Mouse (Mus musculus): Measurements from ENCODE around the gene Ankdd1a. TPM values are rescaled to one million over a fixed set of nuclear protein-coding genes. Genes with fewer than 3 reads are reported as not detected.

The Ankdd1a gene
- polyA plus RNA-seq, 1 experiment = not detected

DNA sequence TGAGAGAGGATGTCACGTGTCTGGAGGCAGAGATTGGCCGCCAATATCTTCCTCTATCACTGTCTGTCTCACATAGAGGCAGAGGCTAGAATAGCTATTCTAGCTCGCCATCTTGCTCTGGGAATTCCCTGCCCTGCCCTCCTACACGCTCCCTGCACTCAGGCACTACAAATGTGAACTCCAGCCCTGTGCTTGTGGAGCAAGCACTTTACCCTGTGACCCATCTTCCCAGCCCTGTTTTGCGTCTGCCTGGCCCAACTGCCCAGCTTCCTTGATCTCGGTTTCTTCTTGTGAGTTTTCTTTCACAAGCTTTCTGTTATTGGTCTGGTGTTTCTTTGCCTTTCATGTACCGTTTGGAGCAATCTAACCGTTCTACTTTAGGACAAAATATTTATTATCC is 40.8 kb downstream of the Ankdd1a start:
- no peak for TF ChIP-seq GATA1 (IDR thresholded peaks at IDR 0.05; ENCODE audit: low read length)

DNA sequence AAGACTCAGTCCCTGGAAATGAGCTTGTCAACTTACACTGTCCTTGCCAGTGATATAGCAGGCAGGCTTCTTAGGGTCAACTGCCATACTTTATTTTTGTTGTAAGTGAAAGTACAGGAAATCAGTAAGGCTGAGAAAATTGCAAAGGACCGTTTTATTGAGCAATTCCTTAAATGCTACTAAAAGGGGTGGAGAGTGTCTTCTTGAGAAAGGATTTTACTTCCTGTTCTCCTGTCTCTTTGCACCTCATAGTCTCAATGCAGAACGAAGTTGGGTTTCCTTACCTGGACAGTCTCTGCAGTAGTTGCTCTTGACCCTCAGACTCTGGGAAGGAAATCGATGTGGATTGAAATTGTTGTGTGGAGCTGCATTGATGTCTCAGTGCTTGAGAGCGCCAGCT is 47.2 kb downstream of the Ankdd1a start:
- TF ChIP-seq GATA1 (IDR thresholded peaks at IDR 0.05; ENCODE audit: low read length) = no peak

DNA sequence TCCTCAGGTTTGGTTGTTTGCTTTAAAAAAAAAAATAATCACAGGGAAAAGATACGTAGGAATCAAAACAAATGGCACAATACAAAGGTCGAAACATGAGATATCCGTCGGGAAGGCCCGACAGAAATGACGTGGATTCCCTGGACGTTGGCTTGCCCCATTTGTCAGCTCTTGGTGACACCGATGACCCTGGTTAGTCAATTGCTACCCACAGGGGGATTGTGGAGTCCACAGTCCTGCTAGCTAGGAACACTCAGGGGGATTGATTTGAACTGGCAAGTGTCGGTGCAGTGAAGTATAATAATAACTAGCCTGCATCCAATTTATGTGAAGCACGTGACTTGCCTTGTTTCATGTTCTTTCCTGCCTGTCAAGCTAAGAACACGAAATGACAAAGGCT is 52.3 kb downstream of the Ankdd1a start:
- TF ChIP-seq GATA1 (IDR thresholded peaks at IDR 0.05; ENCODE audit: low read length) = no peak

DNA sequence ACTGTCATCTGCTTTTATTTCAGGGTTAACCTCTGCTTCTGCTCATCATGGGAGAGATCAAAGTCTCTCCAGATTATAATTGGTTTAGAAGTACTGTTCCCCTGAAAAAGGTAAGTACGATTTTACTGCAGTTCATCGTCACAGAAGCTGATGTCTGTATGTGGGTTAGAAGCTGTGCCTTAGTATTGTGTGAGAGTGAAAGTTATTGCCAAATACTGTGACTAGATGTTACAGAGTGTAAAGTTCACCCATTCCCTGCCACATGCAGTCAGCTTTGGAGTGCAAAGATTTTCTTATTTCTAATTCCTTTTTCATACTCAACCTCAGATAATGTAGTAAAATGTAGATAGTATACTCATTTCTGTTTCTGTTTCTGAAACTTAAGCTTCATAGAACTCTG is 54.8 kb downstream of the Ankdd1a start:
- no peak for TF ChIP-seq GATA1 (IDR thresholded peaks at IDR 0.05; ENCODE audit: low read length)

DNA sequence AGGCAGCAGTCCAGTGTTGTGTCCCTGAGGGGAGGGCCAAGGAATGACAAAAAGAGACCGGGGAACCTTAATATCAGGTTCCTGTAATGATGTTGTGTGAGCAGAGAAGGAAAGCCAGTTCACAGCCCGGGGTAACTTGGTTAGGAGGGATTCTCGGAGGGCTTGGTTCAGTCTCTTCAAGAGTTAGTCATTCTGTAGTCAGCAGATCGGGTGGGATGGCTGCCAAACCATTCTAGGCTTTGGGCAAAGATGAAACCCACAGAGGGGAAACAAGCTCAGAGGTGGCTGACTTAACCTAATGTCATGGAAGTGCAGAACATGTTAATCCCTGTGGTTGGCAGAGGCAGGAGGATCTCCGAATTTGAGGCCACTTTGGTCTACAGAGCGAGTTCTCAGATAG is 55.8 kb downstream of the Ankdd1a start:
- TF ChIP-seq GATA1 (IDR thresholded peaks at IDR 0.05; ENCODE audit: low read length) = no peak

DNA sequence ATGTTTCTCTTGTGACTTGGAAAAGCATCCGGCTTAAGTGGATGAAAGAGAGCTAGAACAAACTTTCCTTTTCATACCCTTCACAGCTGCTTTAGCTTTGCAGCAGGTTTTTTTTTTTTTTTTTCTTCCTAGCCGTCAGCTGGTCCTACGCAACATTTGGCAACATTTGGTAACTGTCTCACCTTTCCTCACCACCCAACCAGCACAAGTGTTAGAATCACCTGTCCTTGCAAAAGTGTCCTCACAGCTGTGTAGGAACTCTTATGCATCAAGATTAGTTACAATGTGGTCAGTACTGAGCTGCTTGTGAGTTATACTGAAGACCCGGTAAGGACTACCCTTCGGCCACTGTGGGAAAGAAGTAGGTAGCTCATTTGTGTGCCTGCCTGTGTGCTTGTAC is 57.4 kb downstream of the Ankdd1a start:
- TF ChIP-seq GATA1 (IDR thresholded peaks at IDR 0.05; ENCODE audit: low read length) = no peak

DNA sequence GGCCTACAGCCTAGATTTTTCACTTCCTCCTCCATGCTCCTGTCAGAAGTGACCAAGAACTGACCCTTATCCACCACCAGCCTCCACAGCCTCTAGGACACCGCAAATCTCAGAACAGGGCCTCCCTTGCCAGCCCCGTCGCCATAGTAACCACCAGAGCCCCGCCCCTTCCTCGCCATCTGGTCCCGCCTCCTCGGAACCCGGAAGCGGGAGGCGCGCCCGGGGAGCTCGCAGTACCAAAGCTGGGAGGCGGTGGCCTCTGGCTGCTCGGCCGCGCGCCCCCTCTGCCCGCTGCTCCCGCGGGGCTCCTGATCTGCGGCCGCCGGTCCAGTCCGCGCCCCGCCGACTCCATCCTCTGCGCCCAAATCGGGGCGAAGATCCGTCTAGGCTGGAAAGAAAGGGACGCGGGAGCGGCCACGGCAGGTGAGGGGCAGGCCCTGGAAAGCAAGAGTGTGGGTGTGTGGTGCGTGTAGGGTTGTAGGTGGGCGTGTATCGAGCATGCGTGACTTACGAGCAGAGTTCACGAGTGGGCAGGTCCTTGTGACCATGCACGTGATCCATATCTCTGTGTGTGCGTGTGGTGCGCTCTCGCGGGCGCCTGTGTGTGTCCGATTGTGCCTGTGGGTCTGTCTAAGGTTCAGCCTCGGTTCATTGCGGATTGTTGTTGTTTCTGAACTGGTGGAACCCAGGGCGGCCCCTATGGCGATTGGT is 59.1 kb downstream of the Ankdd1a start, which contains the start of gene Spg21:
TSS of gene Spg21 (plus strand) at position 216 of the 711 bp plus-strand sequence.
- TF ChIP-seq GATA1 (IDR thresholded peaks at IDR 0.05; ENCODE audit: low read length) = no peak

DNA sequence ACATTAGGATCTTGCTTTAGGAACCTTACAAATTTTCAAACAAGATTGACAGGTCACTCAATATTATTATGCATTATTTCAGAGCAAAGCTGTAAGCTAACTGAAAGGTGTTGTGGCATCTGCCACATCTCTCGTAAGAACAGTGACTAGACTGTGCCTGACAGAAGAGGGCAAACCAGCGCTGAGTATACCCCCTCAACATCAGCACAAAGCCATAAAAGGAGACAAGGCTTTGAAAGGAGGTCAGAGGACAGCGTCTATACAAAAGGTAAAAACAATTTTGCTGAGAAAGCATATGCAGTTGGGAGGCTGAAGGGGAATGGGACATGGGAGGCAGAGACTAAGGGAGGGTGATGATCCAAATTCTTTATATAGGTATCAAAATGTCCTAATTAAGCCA is 59.8 kb downstream of the Ankdd1a start:
- no peak for TF ChIP-seq GATA1 (IDR thresholded peaks at IDR 0.05; ENCODE audit: low read length)

DNA sequence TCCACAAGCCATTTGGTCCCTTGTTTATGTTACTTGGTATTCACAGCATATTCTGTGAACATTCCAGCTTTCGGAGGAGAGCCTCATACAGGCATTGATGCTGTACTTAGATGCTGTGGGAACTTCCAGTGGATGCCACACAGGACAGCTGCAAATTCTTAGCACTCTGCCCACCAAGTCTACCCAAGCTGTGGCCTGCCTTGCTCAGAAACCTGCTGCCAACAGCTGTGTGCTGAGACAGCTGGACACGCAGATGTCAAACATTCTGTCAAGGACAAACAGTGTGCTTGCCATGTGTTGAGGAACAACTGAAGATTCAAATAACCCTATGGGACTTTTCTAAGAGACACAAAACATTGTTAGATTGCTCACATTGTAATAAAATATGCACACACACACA is 61.0 kb downstream of the Ankdd1a start:
- no peak for TF ChIP-seq GATA1 (IDR thresholded peaks at IDR 0.05; ENCODE audit: low read length)

DNA sequence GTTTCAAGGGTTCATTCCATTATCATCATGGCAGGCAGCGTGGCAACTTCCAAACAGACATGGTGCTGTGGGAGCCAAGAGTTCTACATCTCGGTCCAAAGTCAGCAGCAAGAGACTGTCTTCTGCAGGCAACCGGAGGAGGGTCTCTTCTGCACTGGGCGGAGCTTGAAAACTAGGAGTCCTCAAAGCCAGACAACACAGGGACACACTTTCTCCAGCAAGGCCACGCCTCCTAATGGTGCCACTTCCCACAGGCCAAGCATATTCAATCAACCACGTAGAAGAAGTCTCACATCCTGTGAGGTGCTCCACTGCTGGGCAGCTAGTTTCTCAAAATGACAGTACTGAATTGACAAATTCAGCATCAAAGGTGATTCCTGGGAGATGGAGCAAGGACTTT is 72.0 kb downstream of the Ankdd1a start:
- no peak for TF ChIP-seq GATA1 (IDR thresholded peaks at IDR 0.05; ENCODE audit: low read length)

DNA sequence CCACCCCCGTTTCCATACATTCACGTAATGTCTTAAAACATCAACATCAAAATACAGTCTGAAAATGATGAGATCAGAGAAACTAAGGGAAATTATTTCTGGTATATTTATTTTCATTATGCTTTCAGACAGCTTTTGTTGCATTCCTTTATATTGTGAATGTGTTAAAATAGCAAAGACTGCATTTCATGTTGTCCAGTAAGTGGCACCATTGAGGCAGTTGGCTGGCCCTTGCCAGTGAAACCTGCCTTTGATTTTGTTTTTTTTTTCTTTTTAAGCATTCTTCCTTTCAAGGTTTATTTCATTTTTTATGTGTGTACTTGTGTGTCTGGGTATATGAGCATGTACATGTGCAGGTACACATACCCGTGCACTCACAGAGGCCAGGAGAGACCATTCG is 75.3 kb downstream of the Ankdd1a start:
- no peak for TF ChIP-seq GATA1 (IDR thresholded peaks at IDR 0.05; ENCODE audit: low read length)

Other genes with a start within 250 kb of the Ankdd1a start
- 19.2 and 25.8 TPM in 2 replicates for gene Clpx, start 225.9 kb downstream of the Ankdd1a start, polyA plus RNA-seq (2012)
- gene Pdcd7, start 174.1 kb downstream of the Ankdd1a start, polyA plus RNA-seq (2012) = 29.8 and 42.2 TPM in 2 replicates
- 0.05 and 0.08 TPM in 2 replicates for gene Ubap1l, start 159.2 kb downstream of the Ankdd1a start, polyA plus RNA-seq (2012)
- not detected in 2 replicates for gene Kbtbd13, start 128.5 kb downstream of the Ankdd1a start, polyA plus RNA-seq (2012)
- gene Rasl12, start 121.7 kb downstream of the Ankdd1a start, polyA plus RNA-seq (2012) = not detected in 2 replicates
- not detected in 2 replicates for gene Slc51b, start 97.2 kb downstream of the Ankdd1a start, polyA plus RNA-seq (2012)
- 8.3 and 11.7 TPM in 2 replicates for gene Mtfmt, start 84.4 kb downstream of the Ankdd1a start, polyA plus RNA-seq (2012)
- gene Spg21, start 59.2 kb downstream of the Ankdd1a start, polyA plus RNA-seq (2012) = 20.7 and 28.0 TPM in 2 replicates
- gene Plekho2, start 59.8 kb upstream of the Ankdd1a start, polyA plus RNA-seq (2012) = 17.8 and 32.5 TPM in 2 replicates
- 8.1 and 9.4 TPM in 2 replicates for gene Pif1, start 67.0 kb upstream of the Ankdd1a start, polyA plus RNA-seq (2012)
- gene Rbpms2, start 109.5 kb upstream of the Ankdd1a start, polyA plus RNA-seq (2012) = 0.05 and 0.10 TPM in 2 replicates
- 88.1 and 114 TPM in 2 replicates for gene Oaz2, start 147.8 kb upstream of the Ankdd1a start, polyA plus RNA-seq (2012)

All from G1E-ER4 (cell line).